Mouse (Mus musculus): ENCODE data around the gene Got2.

The Got2 gene

DNA sequence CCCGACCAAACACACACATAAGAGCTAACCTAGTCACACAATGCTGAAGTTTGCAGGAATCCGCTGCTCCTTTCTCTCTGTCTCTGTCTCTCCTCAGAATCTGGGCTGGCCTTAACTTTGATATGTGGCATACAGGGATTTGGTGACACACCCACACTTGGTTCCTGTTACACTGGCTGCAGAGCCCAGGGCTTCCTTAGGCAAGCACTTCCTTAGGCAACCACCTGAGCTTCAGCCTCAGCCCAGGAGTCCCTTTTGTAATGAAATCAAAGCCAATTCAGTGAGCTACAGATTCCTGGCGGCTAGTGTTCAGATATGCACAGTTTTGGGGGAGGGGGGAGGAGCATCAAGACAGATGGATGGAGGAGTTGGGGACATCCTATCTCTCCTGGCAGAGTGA lies 70.8 kb downstream of the Got2 start:
- DNase-seq, result no peak

- no peak for DNase-seq
Measured at GRCm38 (mm10) chr8:95816044-95816708, 72.2 kb downstream of the Got2 start.

Data from kidney, postnatal 10 days (tissue).